ENCODE assay signal across 16 mouse cellular contexts in the genomic region with DNA sequence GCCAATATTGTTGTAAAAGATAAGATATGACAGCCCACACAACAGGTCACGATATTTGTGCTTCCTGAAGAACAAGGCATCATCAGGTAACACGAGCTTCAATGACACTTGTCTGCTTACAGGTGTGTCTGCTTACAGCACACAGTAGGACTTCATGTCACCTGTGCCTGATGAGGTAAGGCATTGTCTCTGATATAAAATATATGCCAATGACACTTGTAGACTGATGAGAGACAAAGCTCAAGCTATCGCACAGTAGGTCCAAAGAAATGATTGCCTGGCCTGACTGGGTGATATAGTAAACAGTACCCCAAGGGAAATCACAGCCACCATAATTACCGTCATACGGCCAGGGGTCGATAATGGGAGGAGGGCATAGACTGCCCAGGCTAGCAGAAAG.
"Had no signal": no experiment of that assay in that cellular context is flagged by ENCODE, and none has a peak within 500 bp of the region (broad histone marks: within the 10 kb centered on the region; RNA-seq: fewer than 3 reads in every experiment).

No protein-coding gene starts in this region.

- H3K4me2 ChIP-seq: neural tube, embryonic 13.5 days; neural tube, embryonic 15.5 days; stomach, embryonic 15.5 days had no signal

- H3K27me3 ChIP-seq: neural tube, embryonic 13.5 days; neural tube, embryonic 15.5 days; stomach, embryonic 15.5 days had no signal

- DNase-seq: retina, postnatal 1 day; right cerebral cortex, adult 18-20 months; right cerebral cortex, postnatal 14 days; right cerebral cortex, postnatal 25 days; right cerebral cortex, postnatal 4 days; spleen, adult 18-20 months; thymus, adult 18-20 months; thymus, adult 2 months; thymus, postnatal 14 days; thymus, postnatal 25 days; thymus, postnatal 36 days; thymus, postnatal 4 days had no signal

- H3K4me3 ChIP-seq: neural tube, embryonic 13.5 days; neural tube, embryonic 15.5 days; stomach, embryonic 15.5 days had no signal

- H3K27ac ChIP-seq: neural tube, embryonic 13.5 days; neural tube, embryonic 15.5 days; stomach, embryonic 15.5 days; stomach, postnatal 0 days had no signal

- H3K36me3 ChIP-seq: neural tube, embryonic 13.5 days; neural tube, embryonic 15.5 days; stomach, embryonic 15.5 days had no signal

- H3K9me3 ChIP-seq: neural tube, embryonic 13.5 days; neural tube, embryonic 15.5 days; stomach, embryonic 15.5 days had no signal

- H3K9ac ChIP-seq: neural tube, embryonic 13.5 days; neural tube, embryonic 15.5 days; stomach, embryonic 15.5 days had no signal
